Mouse (Mus musculus): ENCODE measurements around the gene Rbfox3. TPM values are rescaled to one million over a fixed set of nuclear protein-coding genes. Genes with fewer than 3 reads are reported as not detected.

Rbfox3 gene
- polyA plus RNA-seq, 1 experiment from 2014 or later: 8.2 TPM

DNA sequence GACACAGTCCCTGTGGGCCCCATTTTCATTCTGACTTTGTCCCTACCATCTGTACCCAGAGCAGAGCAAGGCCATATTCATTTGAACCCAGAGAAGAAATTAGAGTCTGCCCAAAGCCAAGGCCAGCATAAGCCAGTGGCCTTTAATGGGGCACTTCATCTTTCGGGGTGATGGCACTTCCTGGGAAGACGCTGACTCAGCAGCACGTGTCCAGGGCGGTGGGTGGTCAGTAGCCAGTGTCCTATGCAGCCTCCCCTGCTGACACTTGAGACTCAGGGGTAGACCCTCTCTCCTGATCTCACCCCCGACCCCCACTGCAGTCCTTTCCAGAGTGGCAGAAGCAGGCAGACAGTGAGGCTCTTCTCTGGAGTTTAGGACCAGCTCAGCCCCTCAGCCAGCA is 283.9 kb downstream of the Rbfox3 start:
- 72% methylated on average over 5 of the region's 5 CpGs for WGBS
- no peaks in the 10 kb centered on the region for H3K9me3 ChIP-seq (ENCODE audit: control insufficient read depth, low read length)
- 0 out of 2 replicates have a peak, but pooled peaks cover 2% of the 10 kb centered on the region for H3K4me1 ChIP-seq (ENCODE audit: control insufficient read depth, insufficient read depth, low read length)
- no peak overlapping the region for H3K4me2 ChIP-seq
- no peak overlapping the region for H3K4me3 ChIP-seq (ENCODE audit: low read depth, low read length)
- no peaks in the 10 kb centered on the region for H3K36me3 ChIP-seq (ENCODE audit: control insufficient read depth, insufficient read depth, low read length)
- no peak for DNase-seq (ENCODE audit: low spot score, missing footprints)
- H3K9ac ChIP-seq (ENCODE audit: low read length): no peak overlapping the region
- ATAC-seq (ENCODE audit: low FRiP score): no peak
- no peak overlapping the region for H3K27ac ChIP-seq (ENCODE audit: low read depth, low read length)
- no peaks in the 10 kb centered on the region for H3K27me3 ChIP-seq (ENCODE audit: control insufficient read depth, insufficient read depth, low read length)

DNA sequence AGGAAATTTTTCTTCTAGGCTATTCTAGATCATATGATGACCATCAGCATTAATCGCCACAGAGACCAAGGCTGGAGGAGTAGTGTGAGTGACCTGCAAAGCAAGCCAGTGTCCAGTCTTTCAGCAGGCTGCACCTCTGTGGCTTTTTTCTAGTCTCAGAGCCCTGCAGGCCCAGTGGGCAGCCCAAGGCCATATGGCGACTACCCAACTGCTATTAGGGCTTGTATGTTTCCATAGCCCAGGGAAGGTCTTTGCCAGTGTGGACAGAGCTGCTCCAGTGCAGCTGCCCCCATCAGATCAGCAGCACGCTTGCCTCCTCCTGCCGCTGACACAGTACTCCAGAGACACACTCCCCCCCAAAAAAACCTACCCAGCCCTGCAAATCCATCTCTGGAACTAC is 290.5 kb downstream of the Rbfox3 start:
- DNase-seq (ENCODE audit: low spot score, missing footprints): no peak
- WGBS: 82% methylated on average over 4 of the region's 4 CpGs
- Histone ChIP-seq H3K4me3 (ENCODE audit: low read depth, low read length) (no peak overlapping the region), H3K9ac (ENCODE audit: low read length) (no peak overlapping the region), H3K4me2 (no peak overlapping the region), H3K9me3 (ENCODE audit: control insufficient read depth, low read length) (no peaks in the 10 kb centered on the region), H3K27me3 (ENCODE audit: control insufficient read depth, insufficient read depth, low read length) (no peaks in the 10 kb centered on the region), H3K36me3 (ENCODE audit: control insufficient read depth, insufficient read depth, low read length) (no peaks in the 10 kb centered on the region), H3K4me1 (ENCODE audit: control insufficient read depth, insufficient read depth, low read length) (no peaks in the 10 kb centered on the region), H3K27ac (ENCODE audit: low read depth, low read length) (no peak overlapping the region)
- no peak for ATAC-seq (ENCODE audit: low FRiP score)

DNA sequence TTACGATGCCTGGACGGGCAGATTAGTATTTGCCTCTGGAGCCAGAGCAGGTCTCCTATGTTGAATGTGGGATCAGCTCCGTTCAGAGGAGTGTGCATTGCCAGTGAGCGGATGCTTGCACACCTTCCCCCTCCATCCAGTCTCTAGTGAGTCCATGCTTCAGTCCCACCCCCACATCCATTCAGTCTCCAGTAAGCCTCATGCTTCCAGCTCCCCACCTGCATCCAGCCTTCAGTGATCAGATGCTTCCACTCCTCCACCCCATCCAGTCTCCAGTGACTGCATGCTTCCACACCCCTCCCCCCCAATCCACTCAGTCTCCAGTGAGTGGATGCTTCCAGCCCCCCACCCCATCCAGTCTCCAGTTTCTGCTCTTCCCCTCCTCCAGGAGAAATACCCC is 297.3 kb downstream of the Rbfox3 start:
- peaks cover 6% of the 10 kb centered on the region; the same call in 1 of the 2 replicates for H3K4me1 ChIP-seq (ENCODE audit: control insufficient read depth, insufficient read depth, low read length)
- 90% methylated on average over 4 of the region's 4 CpGs for WGBS
- H3K4me2 ChIP-seq: no peak overlapping the region
- no peak overlapping the region for H3K27ac ChIP-seq (ENCODE audit: low read depth, low read length)
- H3K36me3 ChIP-seq (ENCODE audit: control insufficient read depth, insufficient read depth, low read length): no peaks in the 10 kb centered on the region
- H3K4me3 ChIP-seq (ENCODE audit: low read depth, low read length): no peak overlapping the region
- no peak overlapping the region for H3K9ac ChIP-seq (ENCODE audit: low read length)
- ATAC-seq (ENCODE audit: low FRiP score) (no peak), DNase-seq (ENCODE audit: low spot score, missing footprints) (no peak)
- H3K27me3 ChIP-seq (ENCODE audit: control insufficient read depth, insufficient read depth, low read length): no peaks in the 10 kb centered on the region; the same call in 1 of the 2 replicates
- H3K9me3 ChIP-seq (ENCODE audit: control insufficient read depth, low read length): no peaks in the 10 kb centered on the region

DNA sequence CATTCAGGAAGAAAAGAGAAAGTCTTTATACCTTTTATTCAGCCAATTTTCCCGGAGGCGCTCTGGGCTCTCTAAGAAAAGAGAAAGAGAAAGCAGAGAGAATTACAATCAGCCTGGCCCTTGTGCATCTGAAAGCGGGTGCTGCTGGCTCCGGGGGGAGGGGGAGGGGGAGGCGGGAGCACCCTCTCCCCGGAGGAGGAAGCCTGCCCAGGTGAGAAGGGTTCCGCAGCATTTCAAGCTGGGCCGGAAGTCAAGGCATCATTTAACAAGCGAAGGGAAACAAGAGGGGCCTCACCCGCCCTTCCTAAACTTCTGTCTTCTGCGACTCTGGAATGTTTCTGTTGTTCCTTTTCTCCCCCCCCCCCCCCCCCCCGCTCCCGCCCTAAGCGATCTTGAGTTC is 301.3 kb downstream of the Rbfox3 start:
- 3% methylated on average over 13 of the region's 14 CpGs for WGBS
- no peak for DNase-seq (ENCODE audit: low spot score, missing footprints)
- Histone ChIP-seq H3K27ac (ENCODE audit: low read depth, low read length) (no peak overlapping the region), H3K4me3 (ENCODE audit: low read depth, low read length) (no peak overlapping the region), H3K4me2 (peak overlapping the region; percentile 13; the same call in 1 of the 2 replicates), H3K36me3 (ENCODE audit: control insufficient read depth, insufficient read depth, low read length) (no peaks in the 10 kb centered on the region), H3K9me3 (ENCODE audit: control insufficient read depth, low read length) (no peaks in the 10 kb centered on the region), H3K9ac (ENCODE audit: low read length) (no peak overlapping the region), H3K27me3 (ENCODE audit: control insufficient read depth, insufficient read depth, low read length) (no peaks in the 10 kb centered on the region; the same call in 1 of the 2 replicates), H3K4me1 (ENCODE audit: control insufficient read depth, insufficient read depth, low read length) (peaks cover 6% of the 10 kb centered on the region; the same call in 1 of the 2 replicates)
- ATAC-seq (ENCODE audit: low FRiP score): no peak

DNA sequence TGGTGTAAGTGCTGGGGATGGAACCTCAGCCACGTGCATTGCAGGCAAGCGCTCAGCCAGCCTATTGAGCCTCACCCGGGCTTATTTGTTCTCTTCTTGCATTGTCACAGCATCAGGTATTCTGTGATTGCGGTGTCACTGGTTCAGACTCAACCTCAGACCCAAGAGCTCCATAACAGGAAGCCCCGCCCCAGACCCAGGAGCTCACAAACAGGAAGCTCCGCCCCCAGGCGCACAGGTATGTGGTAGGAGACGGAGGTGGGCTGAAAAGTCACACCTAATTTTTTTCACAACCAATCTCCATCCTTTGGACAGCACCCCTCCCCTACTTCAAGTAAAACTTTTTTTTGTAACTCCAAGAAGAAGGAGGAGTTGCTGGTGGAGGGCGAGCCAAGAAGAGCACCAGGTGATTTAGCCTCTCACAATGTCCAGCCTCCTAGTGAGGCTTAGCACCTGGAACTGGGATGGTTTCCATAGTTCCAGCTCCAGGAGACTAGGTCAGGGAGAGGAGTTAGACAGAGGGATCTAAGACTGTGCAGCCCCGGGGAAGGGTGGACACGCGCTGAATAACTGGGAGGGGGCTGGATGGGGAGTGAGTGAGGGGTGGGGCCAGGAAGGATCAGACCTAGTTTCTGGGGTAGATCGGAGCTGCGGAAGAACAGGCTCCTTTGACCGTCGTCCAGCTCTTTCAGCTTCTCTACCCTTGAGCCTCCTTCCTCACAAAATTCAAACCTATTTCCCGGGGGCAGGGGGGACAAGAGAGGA is 302.0 kb downstream of the Rbfox3 start:
- H3K4me1 ChIP-seq (ENCODE audit: control insufficient read depth, insufficient read depth, low read length): peaks cover 6% of the 10 kb centered on the region; the same call in 1 of the 2 replicates
- no peak overlapping the region for H3K4me2 ChIP-seq
- no peak overlapping the region for H3K4me3 ChIP-seq (ENCODE audit: low read depth, low read length)
- no peaks in the 10 kb centered on the region; the same call in 1 of the 2 replicates for H3K27me3 ChIP-seq (ENCODE audit: control insufficient read depth, insufficient read depth, low read length)
- 13% methylated on average over 17 of the region's 17 CpGs for WGBS
- DNase-seq (ENCODE audit: low spot score, missing footprints) (no peak), ATAC-seq (ENCODE audit: low FRiP score) (no peak)
- no peak overlapping the region for H3K9ac ChIP-seq (ENCODE audit: low read length)
- H3K27ac ChIP-seq (ENCODE audit: low read depth, low read length): no peak overlapping the region
- H3K9me3 ChIP-seq (ENCODE audit: control insufficient read depth, low read length): no peaks in the 10 kb centered on the region
- H3K36me3 ChIP-seq (ENCODE audit: control insufficient read depth, insufficient read depth, low read length): no peaks in the 10 kb centered on the region

DNA sequence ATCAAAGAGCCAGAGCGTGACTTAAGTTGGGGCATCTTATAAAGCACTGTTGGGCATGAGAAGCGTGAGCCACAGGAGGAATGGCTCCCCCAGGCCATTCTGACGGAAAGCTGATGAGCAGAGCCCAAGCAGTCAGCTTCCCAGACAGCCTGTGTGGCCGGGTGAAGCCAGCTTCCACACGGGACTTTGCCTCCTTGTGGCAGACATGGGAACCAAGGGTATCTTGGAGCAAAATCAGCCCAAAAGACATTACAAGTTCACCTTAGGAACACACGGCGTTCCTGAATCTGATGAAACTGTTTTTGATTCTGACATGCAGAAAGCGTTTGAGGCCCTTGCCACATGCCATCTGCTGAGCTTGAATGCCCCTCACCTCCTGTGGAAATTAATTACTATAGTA is 303.5 kb downstream of the Rbfox3 start:
- Histone ChIP-seq H3K4me3 (ENCODE audit: low read depth, low read length) (no peak overlapping the region), H3K4me1 (ENCODE audit: control insufficient read depth, insufficient read depth, low read length) (peaks cover 6% of the 10 kb centered on the region; the same call in 1 of the 2 replicates), H3K4me2 (no peak overlapping the region), H3K27ac (ENCODE audit: low read depth, low read length) (no peak overlapping the region), H3K9me3 (ENCODE audit: control insufficient read depth, low read length) (no peaks in the 10 kb centered on the region), H3K36me3 (ENCODE audit: control insufficient read depth, insufficient read depth, low read length) (no peaks in the 10 kb centered on the region), H3K27me3 (ENCODE audit: control insufficient read depth, insufficient read depth, low read length) (no peaks in the 10 kb centered on the region; the same call in 1 of the 2 replicates), H3K9ac (ENCODE audit: low read length) (no peak overlapping the region)
- 61% methylated on average over 8 of the region's 8 CpGs for WGBS
- ATAC-seq (ENCODE audit: low FRiP score) (no peak), DNase-seq (ENCODE audit: low spot score, missing footprints) (no peak)

DNA sequence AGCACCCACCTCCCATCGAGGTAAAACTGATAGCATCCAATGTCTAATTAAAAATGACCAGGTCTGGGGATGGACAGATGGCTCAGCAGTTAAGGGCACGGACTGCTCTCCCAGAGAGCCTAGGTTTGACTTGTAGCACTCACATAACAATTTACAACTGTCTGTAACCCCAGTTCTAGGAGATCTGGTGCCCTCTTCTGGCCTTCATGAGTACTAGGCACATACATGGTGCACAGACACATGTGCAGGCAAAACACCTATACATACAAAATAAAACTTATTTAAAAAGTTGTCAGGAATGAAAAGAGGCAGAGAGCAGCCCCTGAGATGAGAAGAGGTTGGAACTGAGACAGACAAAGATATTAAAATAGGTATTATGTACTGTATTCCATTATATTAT is 305.8 kb downstream of the Rbfox3 start:
- H3K9ac ChIP-seq (ENCODE audit: low read length): no peak overlapping the region
- H3K4me1 ChIP-seq (ENCODE audit: control insufficient read depth, insufficient read depth, low read length): peaks cover 6% of the 10 kb centered on the region; the same call in 1 of the 2 replicates
- no peaks in the 10 kb centered on the region for H3K9me3 ChIP-seq (ENCODE audit: control insufficient read depth, low read length)
- no peaks in the 10 kb centered on the region for H3K36me3 ChIP-seq (ENCODE audit: control insufficient read depth, insufficient read depth, low read length)
- no peak overlapping the region for H3K27ac ChIP-seq (ENCODE audit: low read depth, low read length)
- WGBS: 90% methylated on average over 2 of the region's 2 CpGs
- DNase-seq (ENCODE audit: low spot score, missing footprints): no peak
- no peaks in the 10 kb centered on the region; the same call in 1 of the 2 replicates for H3K27me3 ChIP-seq (ENCODE audit: control insufficient read depth, insufficient read depth, low read length)
- no peak for ATAC-seq (ENCODE audit: low FRiP score)
- H3K4me3 ChIP-seq (ENCODE audit: low read depth, low read length): no peak overlapping the region
- no peak overlapping the region for H3K4me2 ChIP-seq

DNA sequence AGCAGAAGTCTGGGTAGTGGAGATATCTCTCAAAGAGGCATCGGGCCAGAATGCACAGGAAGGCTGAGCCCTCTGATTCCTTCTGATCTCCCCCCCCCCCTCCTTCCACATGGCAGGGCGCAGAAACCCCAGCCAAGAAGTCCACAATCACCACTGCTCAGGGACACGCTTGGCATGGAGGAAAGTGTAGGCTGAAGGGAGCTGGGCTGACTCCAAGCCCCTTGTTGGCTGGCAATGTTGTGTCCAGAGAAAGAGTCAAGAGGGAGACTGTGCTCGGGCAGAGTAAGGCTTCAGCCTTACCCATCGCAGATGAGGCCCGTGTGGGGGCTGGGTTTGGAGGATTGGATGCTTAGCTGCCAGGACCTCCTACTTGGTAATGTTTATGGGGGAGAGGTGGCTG is 307.2 kb downstream of the Rbfox3 start:
- no peak for ATAC-seq (ENCODE audit: low FRiP score)

DNA sequence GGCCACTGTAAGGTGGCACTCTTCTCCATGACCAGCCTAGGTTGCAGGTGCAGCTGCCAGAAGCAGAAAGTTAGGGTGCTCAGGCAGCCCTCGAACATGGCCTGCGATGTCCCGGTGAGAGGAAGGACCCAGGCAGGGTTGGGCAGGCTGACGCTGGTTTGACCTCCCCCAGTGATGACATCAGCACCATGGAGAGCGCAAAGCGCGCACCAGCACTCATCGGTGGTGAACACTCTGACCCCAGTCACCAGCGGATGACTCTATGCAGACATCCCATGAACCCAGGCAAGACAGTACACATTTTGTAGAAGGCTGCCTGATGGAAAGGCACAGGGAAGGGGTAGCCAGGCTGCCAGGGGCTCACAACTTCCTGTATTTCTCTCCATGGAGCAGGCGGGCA is 308.3 kb downstream of the Rbfox3 start:
- H3K9me3 ChIP-seq (ENCODE audit: control insufficient read depth, low read length): no peaks in the 10 kb centered on the region
- H3K9ac ChIP-seq (ENCODE audit: low read length): no peak overlapping the region
- 7% methylated on average over 10 of the region's 10 CpGs for WGBS
- no peak for ATAC-seq (ENCODE audit: low FRiP score)
- DNase-seq (ENCODE audit: low spot score, missing footprints): peak; percentile 86
- no peak overlapping the region for H3K4me2 ChIP-seq
- H3K4me3 ChIP-seq (ENCODE audit: low read depth, low read length): no peak overlapping the region
- no peak overlapping the region for H3K27ac ChIP-seq (ENCODE audit: low read depth, low read length)
- no peaks in the 10 kb centered on the region for H3K27me3 ChIP-seq (ENCODE audit: control insufficient read depth, insufficient read depth, low read length)
- peaks cover 8% of the 10 kb centered on the region; the same call in 1 of the 2 replicates for H3K4me1 ChIP-seq (ENCODE audit: control insufficient read depth, insufficient read depth, low read length)
- H3K36me3 ChIP-seq (ENCODE audit: control insufficient read depth, insufficient read depth, low read length): no peaks in the 10 kb centered on the region

More for the DNA sequence above, 307.2 kb downstream of the Rbfox3 start:
- Histone ChIP-seq H3K36me3 (ENCODE audit: control insufficient read depth, insufficient read depth, low read length) (no peaks in the 10 kb centered on the region), H3K9me3 (ENCODE audit: control insufficient read depth, low read length) (no peaks in the 10 kb centered on the region), H3K27me3 (ENCODE audit: control insufficient read depth, insufficient read depth, low read length) (no peaks in the 10 kb centered on the region; the same call in 1 of the 2 replicates), H3K4me2 (no peak overlapping the region), H3K4me1 (ENCODE audit: control insufficient read depth, insufficient read depth, low read length) (peaks cover 8% of the 10 kb centered on the region; the same call in 1 of the 2 replicates), H3K4me3 (ENCODE audit: low read depth, low read length) (no peak overlapping the region), H3K27ac (ENCODE audit: low read depth, low read length) (no peak overlapping the region), H3K9ac (ENCODE audit: low read length) (no peak overlapping the region)
- no peak for DNase-seq (ENCODE audit: low spot score, missing footprints)
- WGBS: 77% methylated on average over 6 of the region's 6 CpGs
